Comparison of ENCODE assay signal across 17 mouse cellular contexts in the genomic region with DNA sequence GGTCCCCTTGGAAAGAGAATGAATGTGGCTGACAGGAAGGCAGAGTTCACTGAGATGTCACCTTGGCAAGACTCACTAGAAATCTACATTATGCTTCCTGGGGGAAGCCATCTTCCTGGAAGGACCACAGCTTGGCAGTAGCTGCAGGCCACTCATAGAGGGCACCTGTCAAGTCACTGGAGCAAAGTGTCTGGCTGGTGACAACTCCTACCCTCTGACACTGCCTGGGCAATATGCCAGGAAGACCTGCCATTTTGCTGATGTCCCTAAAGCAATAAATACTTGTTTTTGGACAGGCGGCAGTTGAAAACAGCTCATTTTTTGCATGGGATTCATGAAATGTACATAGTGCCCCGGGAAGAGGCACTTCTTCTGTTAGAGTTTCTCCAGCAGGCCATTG.
A peak's percentile ranks its signal among the peaks of the same experiment; 100 is the strongest.
DNase-seq lines count a peak whose midpoint lies in the region.
"Had no signal": no experiment of that assay in that cellular context is flagged by ENCODE, and none has a peak within 500 bp of the region (broad histone marks: within the 10 kb centered on the region; RNA-seq: fewer than 3 reads in every experiment).

No protein-coding gene starts in this region.

- peak; percentile 72 to 74 for DNase-seq in cerebellum, postnatal 14 days
- no peak for DNase-seq in cerebellum, postnatal 36 days
- peak; percentile 22 to 27 for DNase-seq in heart, postnatal 10 days
- DNase-seq in heart, postnatal 25 days (ENCODE audit: low spot score): no peak
- peak; percentile 75 for DNase-seq in left cerebral cortex, postnatal 4 days
- no peak for DNase-seq in left cerebral cortex, adult 8-10 months (ENCODE audit: low spot score in 2 of 2)
- DNase-seq in retina, postnatal 1 day: peak; percentile 40
- DNase-seq in retina, embryonic 14.5 days (ENCODE audit: low spot score): no peak
- DNase-seq: adrenal gland, postnatal 10 days; adrenal gland, postnatal 36 days; B cell, adult 2 months; cerebellum, adult 18-20 months; cerebellum, adult 9-11 months; forebrain, postnatal 0 days; gastrocnemius, adult 2 months; gastrocnemius, postnatal 14 days; kidney, adult 11 months had no signal

- intact Hi-C loops in heart, postnatal 10 days (cut with DNase I): no loop called here
- intact Hi-C loops in heart, postnatal 25 days (cut with DNase I): no loop called here
- intact Hi-C loops in left cerebral cortex, postnatal 4 days (cut with DNase I): no loop called here

Comparison
In these comparisons a context has a peak if more than half of its experiments do, and no peak if none do; other contexts are left out.
1. DNase-seq: peak in cerebellum, postnatal 14 days (2 of 2), heart, postnatal 10 days (2 of 2), left cerebral cortex, postnatal 4 days (single experiment) and retina, postnatal 1 day (single experiment); none in cerebellum, postnatal 36 days (0 of 2), heart, postnatal 25 days (single experiment), left cerebral cortex, adult 8-10 months (0 of 2) and retina, embryonic 14.5 days (single experiment).